Mouse (Mus musculus): ENCODE measurements around the gene Dtd1. TPM values are rescaled to one million over a fixed set of nuclear protein-coding genes. Genes with fewer than 3 reads are reported as not detected.

Gene Dtd1
- total RNA-seq, 1 experiment from 2014 or later: 56.6 TPM

- ATAC-seq (replicated peaks; ENCODE audit: low read depth, poor library complexity, severe bottlenecking): no peak
These were observed 208.4 kb downstream of the Dtd1 start for GRCm38 (mm10) chr2:144807766-144808754.

Other genes starting within 250 kb of the Dtd1 start
- 34.7 and 44.2 TPM in 2 replicates for gene Kat14, start 230.9 kb upstream of the Dtd1 start, total RNA-seq (2017)
- 19.5 TPM in 1 of 2 replicates, not detected in the other for gene Pet117, start 230.9 kb upstream of the Dtd1 start, total RNA-seq (2017)
- 0.05 TPM in 1 of 2 replicates, not detected in the other for gene Dzank1, start 72.5 kb upstream of the Dtd1 start, total RNA-seq (2017)
- 33.2 and 33.8 TPM in 2 replicates for gene Polr3f, start 72.2 kb upstream of the Dtd1 start, total RNA-seq (2017)
- 11.2 and 13.0 TPM in 2 replicates for gene Rbbp9, start 49.0 kb upstream of the Dtd1 start, total RNA-seq (2017)
- gene Sec23b, start 43.7 kb upstream of the Dtd1 start, total RNA-seq (2017): 72.4 and 83.9 TPM in 2 replicates
- 4.7 and 29.2 TPM in 2 replicates for gene Smim26, start 5.8 kb upstream of the Dtd1 start, total RNA-seq (2017)
- not detected in 2 replicates for gene Scp2d1, start 223.8 kb downstream of the Dtd1 start, total RNA-seq (2017)

Measured in common myeloid progenitor, adult 5-6 weeks (primary cell).